Mouse (Mus musculus) stomach, postnatal 0 days (tissue): ENCODE data around the gene Epo.

Experiments
- CTCF ChIP-seq: IDR thresholded peaks from 2 replicates; pipeline ENCODE4 v1.5.1; 2016; ENCODE audit warnings: antibody characterized with exemption, low read depth, mild to moderate bottlenecking, moderate library complexity
- EP300 ChIP-seq: optimal IDR thresholded peaks from 2 replicates; pipeline ENCODE3; 2016; ENCODE audit warnings: antibody characterized with exemption

- TF ChIP-seq CTCF (no peak), EP300 (no peak)
Measured at GRCm38 (mm10) chr5:137522711-137523110, 10.3 kb downstream of the Epo start.
